Mouse (Mus musculus): Measurements from ENCODE around the gene Polq. TPM values are rescaled to one million over a fixed set of nuclear protein-coding genes. Genes with fewer than 3 reads are reported as not detected.

The Polq gene
- total RNA-seq (2021), result under 1 TPM; 0.20 to 0.45 TPM
- long read RNA-seq, experiment 1, result 0 reads
- long read RNA-seq, experiment 2, result 0 reads

GRCm38 (mm10) chr16:37011061-37011921 lies at the start of gene Polq:
Gene Polq, plus strand, starts transcription at chr16:37011786.
- DNase-seq (ENCODE audit: low spot score in 2 of 2), result peak; percentile 86

GRCm38 (mm10) chr16:36963415-36963814 lies 48.2 kb upstream of the Polq start:
- DNase-seq (ENCODE audit: low spot score in 2 of 2), result no peak

- DNase-seq (ENCODE audit: low spot score in 2 of 2), result no peak
Measured at GRCm38 (mm10) chr16:36979127-36979526, 32.5 kb upstream of the Polq start.

- no peak for DNase-seq (ENCODE audit: low spot score in 2 of 2)
Measured at GRCm38 (mm10) chr16:36983796-36984195, 27.8 kb upstream of the Polq start.

GRCm38 (mm10) chr16:36985636-36986042 lies 25.9 kb upstream of the Polq start:
- DNase-seq (ENCODE audit: low spot score in 2 of 2), result no peak

- DNase-seq (ENCODE audit: low spot score in 2 of 2), result no peak
Measured at GRCm38 (mm10) chr16:36987399-36987798, 24.2 kb upstream of the Polq start.

- DNase-seq (ENCODE audit: low spot score in 2 of 2), result no peak
Measured at GRCm38 (mm10) chr16:36988066-36988465, 23.5 kb upstream of the Polq start.

GRCm38 (mm10) chr16:36989493-36989892 lies 22.1 kb upstream of the Polq start:
- DNase-seq (ENCODE audit: low spot score in 2 of 2), result no peak

- DNase-seq (ENCODE audit: low spot score in 2 of 2), result no peak
Measured at GRCm38 (mm10) chr16:36989999-36990625, 21.5 kb upstream of the Polq start, which contains the start of gene Fbxo40. Gene Fbxo40, minus strand, starts transcription at chr16:36990467.

- DNase-seq (ENCODE audit: low spot score in 2 of 2), result no peak
Measured at GRCm38 (mm10) chr16:36997650-36998049, 13.9 kb upstream of the Polq start.

- no peak for DNase-seq (ENCODE audit: low spot score in 2 of 2)
Measured at GRCm38 (mm10) chr16:36999366-36999972, 12.1 kb upstream of the Polq start.

GRCm38 (mm10) chr16:37009262-37009661 lies 2.3 kb upstream of the Polq start:
- no peak for DNase-seq (ENCODE audit: low spot score in 2 of 2)

- peak in 1 of 2 experiments; percentile 9 for DNase-seq (ENCODE audit: low spot score in 2 of 2)
Measured at GRCm38 (mm10) chr16:37010370-37010769, 1.2 kb upstream of the Polq start.

- no peak for DNase-seq (ENCODE audit: low spot score in 2 of 2)
Measured at GRCm38 (mm10) chr16:37011922-37012289, 320 bp downstream of the Polq start.

- no peak for DNase-seq (ENCODE audit: low spot score in 2 of 2)
Measured at GRCm38 (mm10) chr16:37012336-37012735, 750 bp downstream of the Polq start.

- DNase-seq (ENCODE audit: low spot score in 2 of 2), result no peak
Measured at GRCm38 (mm10) chr16:37027581-37027980, 16.0 kb downstream of the Polq start.

GRCm38 (mm10) chr16:37031996-37032395 lies 20.4 kb downstream of the Polq start:
- no peak for DNase-seq (ENCODE audit: low spot score in 2 of 2)

GRCm38 (mm10) chr16:37034751-37035150 lies 23.2 kb downstream of the Polq start:
- no peak for DNase-seq (ENCODE audit: low spot score in 2 of 2)

- DNase-seq (ENCODE audit: low spot score in 2 of 2), result no peak
Measured at GRCm38 (mm10) chr16:37059631-37060030, 48.0 kb downstream of the Polq start.

GRCm38 (mm10) chr16:37061261-37061660 lies 49.7 kb downstream of the Polq start:
- DNase-seq (ENCODE audit: low spot score in 2 of 2), result no peak

GRCm38 (mm10) chr16:37072354-37072753 lies 60.8 kb downstream of the Polq start:
- DNase-seq (ENCODE audit: low spot score in 2 of 2), result no peak

- DNase-seq (ENCODE audit: low spot score in 2 of 2), result no peak
Measured at GRCm38 (mm10) chr16:37089648-37090047, 78.1 kb downstream of the Polq start.

Measured in adrenal gland, adult 18-20 months (tissue).